Mouse (Mus musculus) embryonic fibroblast, embryonic 13.5 days (primary cell): ENCODE data around the gene Tppp3. TPM values are rescaled to one million over a fixed set of nuclear protein-coding genes. Genes with fewer than 3 reads are reported as not detected.

ENCODE experiments used
- H3K27ac ChIP-seq: 2 replicates; pipeline ENCODE4 v1.5.1; 2012; ENCODE audit warnings: low read length, control low read depth, inconsistent platforms; ENCODE audit not compliant: insufficient read depth
- H3K4me1 ChIP-seq: 2 replicates; pipeline ENCODE4 v1.6.1; 2011; ENCODE audit warnings: low read length; ENCODE audit not compliant: control insufficient read depth, insufficient read depth
- H3K4me3 ChIP-seq: 2 replicates; pipeline ENCODE4 v1.5.1; 2011; ENCODE audit warnings: mild to moderate bottlenecking, control low read depth, low read length; ENCODE audit not compliant: insufficient read depth
- CTCF ChIP-seq: IDR thresholded peaks from 2 replicates; pipeline ENCODE4 v1.5.1; 2011; ENCODE audit warnings: mild to moderate bottlenecking, control low read depth, low read length, moderate library complexity, borderline replicate concordance; ENCODE audit not compliant: insufficient read depth
- POLR2A ChIP-seq: IDR thresholded peaks from 2 replicates; pipeline ENCODE4 v1.6.1; 2011; ENCODE audit warnings: low read depth, mild to moderate bottlenecking, control low read depth, low read length, moderate library complexity
- polyA plus RNA-seq: library from polyadenylated mRNA; stranded (reverse); fragments of >200 nt; gene quantifications from 2 replicates; pipeline ENCODE4 v1.2.4, GENCODE M21; 2011; ENCODE audit warnings: low read depth; ENCODE audit not compliant: missing spikeins, insufficient read length

The Tppp3 gene
- polyA plus RNA-seq, 1 experiment: 8.5 TPM

DNA sequence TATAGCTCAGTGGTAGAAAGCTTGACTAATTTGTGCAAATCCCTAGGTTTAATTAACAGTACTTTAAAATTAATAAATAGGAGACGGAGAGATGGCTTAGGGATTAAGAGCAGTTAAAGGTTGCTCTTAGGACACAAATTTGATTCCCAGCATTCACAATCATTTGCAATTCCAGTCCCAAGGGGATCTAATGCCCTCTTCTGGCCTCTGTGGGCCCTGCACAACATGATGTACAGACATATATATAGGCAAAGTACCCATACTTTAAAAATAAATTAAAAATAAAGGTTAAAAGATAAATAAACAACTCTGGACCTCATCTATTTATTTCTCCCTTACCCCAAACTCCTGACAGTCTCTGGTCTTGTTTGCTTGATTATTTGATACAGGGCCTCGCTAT lies 52.3 kb downstream of the Tppp3 start:
- no peak for TF ChIP-seq CTCF
- TF ChIP-seq POLR2A: no peak
- Histone ChIP-seq H3K27ac (no peak overlapping the region), H3K4me1 (no peaks in the 10 kb centered on the region), H3K4me3 (no peak overlapping the region)

Other genes with a start within 250 kb of the Tppp3 start
- gene D230025D16Rik, start 246.4 kb downstream of the Tppp3 start, polyA plus RNA-seq: 19.5 and 24.7 TPM in 2 replicates
- gene B3gnt9, start 216.4 kb downstream of the Tppp3 start, polyA plus RNA-seq: 25.8 and 33.2 TPM in 2 replicates
- gene Tradd, start 206.9 kb downstream of the Tppp3 start, polyA plus RNA-seq: 12.5 and 15.0 TPM in 2 replicates
- 3.9 and 4.3 TPM in 2 replicates for gene Fbxl8, start 206.9 kb downstream of the Tppp3 start, polyA plus RNA-seq
- gene Hsf4, start 201.7 kb downstream of the Tppp3 start, polyA plus RNA-seq: 1.2 and 1.7 TPM in 2 replicates
- gene Nol3, start 195.4 kb downstream of the Tppp3 start, polyA plus RNA-seq: 3.0 and 3.4 TPM in 2 replicates
- 5.2 and 6.2 TPM in 2 replicates for gene 4931428F04Rik, start 181.7 kb downstream of the Tppp3 start, polyA plus RNA-seq
- gene Exoc3l, start 175.4 kb downstream of the Tppp3 start, polyA plus RNA-seq: 0.55 TPM in 1 of 2 replicates, not detected in the other
- 42.6 and 43.9 TPM in 2 replicates for gene E2f4, start 173.9 kb downstream of the Tppp3 start, polyA plus RNA-seq
- 1.6 and 2.5 TPM in 2 replicates for gene Elmo3, start 165.9 kb downstream of the Tppp3 start, polyA plus RNA-seq
- 1.2 and 1.6 TPM in 2 replicates for gene Lrrc29, start 145.2 kb downstream of the Tppp3 start, polyA plus RNA-seq
- 54.3 and 69.1 TPM in 2 replicates for gene Tmem208, start 145.2 kb downstream of the Tppp3 start, polyA plus RNA-seq
- 16.0 and 22.6 TPM in 2 replicates for gene Fhod1, start 123.6 kb downstream of the Tppp3 start, polyA plus RNA-seq
- gene Slc9a5, start 122.7 kb downstream of the Tppp3 start, polyA plus RNA-seq: 8.9 and 10.3 TPM in 2 replicates
- gene Plekhg4, start 98.3 kb downstream of the Tppp3 start, polyA plus RNA-seq: 3.7 and 3.9 TPM in 2 replicates
- gene Kctd19, start 58.0 kb downstream of the Tppp3 start, polyA plus RNA-seq: not detected in 2 replicates
- gene Lrrc36, start 58.0 kb downstream of the Tppp3 start, polyA plus RNA-seq: not detected in 2 replicates
- 21.5 and 24.7 TPM in 2 replicates for gene Zdhhc1, start 25.4 kb upstream of the Tppp3 start, polyA plus RNA-seq
- 0.28 and 0.35 TPM in 2 replicates for gene Hsd11b2, start 47.2 kb upstream of the Tppp3 start, polyA plus RNA-seq
- gene Atp6v0d1, start 94.5 kb upstream of the Tppp3 start, polyA plus RNA-seq: 134 and 138 TPM in 2 replicates
- 31.7 and 40.8 TPM in 2 replicates for gene Ripor1, start 133.7 kb upstream of the Tppp3 start, polyA plus RNA-seq
- 55.2 and 69.7 TPM in 2 replicates for gene Ctcf, start 165.0 kb upstream of the Tppp3 start, polyA plus RNA-seq
- not detected in 2 replicates for gene Agrp, start 165.9 kb upstream of the Tppp3 start, polyA plus RNA-seq
- gene Carmil2, start 214.7 kb upstream of the Tppp3 start, polyA plus RNA-seq: 0.42 and 0.58 TPM in 2 replicates
- gene Acd, start 229.6 kb upstream of the Tppp3 start, polyA plus RNA-seq: 24.6 and 26.5 TPM in 2 replicates
- gene Pard6a, start 229.6 kb upstream of the Tppp3 start, polyA plus RNA-seq: 7.9 and 15.8 TPM in 2 replicates
- gene 4933405L10Rik, start 236.1 kb upstream of the Tppp3 start, polyA plus RNA-seq: not detected in 2 replicates
- 5.9 and 9.1 TPM in 2 replicates for gene Enkd1, start 236.7 kb upstream of the Tppp3 start, polyA plus RNA-seq